ENCODE assay signal across 16 mouse cellular contexts in the genomic region with DNA sequence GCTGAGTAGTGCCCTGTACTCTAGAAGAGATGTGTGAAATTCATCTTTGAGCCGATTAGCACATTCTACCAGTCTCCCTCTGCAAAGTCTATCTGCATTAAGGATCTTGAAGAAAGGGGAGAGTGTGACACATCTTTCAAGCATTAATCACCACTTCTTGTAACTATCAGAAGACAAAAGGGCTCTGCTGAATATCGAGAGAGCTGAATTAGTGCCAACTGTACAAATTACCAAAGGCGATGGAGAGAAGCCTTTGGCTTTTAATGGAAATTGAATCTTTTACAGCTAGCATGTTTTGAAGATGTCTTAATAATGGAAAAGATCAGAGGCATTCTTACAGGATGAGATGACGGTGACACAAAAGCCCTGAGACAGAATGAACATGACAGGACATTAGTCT.
A peak's percentile ranks its signal among the peaks of the same experiment; 100 is the strongest.
DNase-seq lines count a peak whose midpoint lies in the region; ATAC-seq and TF ChIP-seq lines count a peak whose summit lies in the region.
"Had no signal": no experiment of that assay in that cellular context is flagged by ENCODE, and none has a peak within 500 bp of the region (broad histone marks: within the 10 kb centered on the region; RNA-seq: fewer than 3 reads in every experiment).

No protein-coding gene starts in this region.

- peak in 1 of 2 experiments; percentile 9 for DNase-seq in layer of hippocampus, adult 2 months (ENCODE audit: low spot score in 2 of 2)
- DNase-seq in layer of hippocampus, postnatal 14 days (ENCODE audit: low spot score in 2 of 2) = no peak
- peak; percentile 37 for DNase-seq in brain, adult 2 months (ENCODE audit: low read depth, low spot score)
- no peak for DNase-seq in urinary bladder, postnatal 10 days (ENCODE audit: low spot score)
- DNase-seq in cerebellum, adult 2 months = no peak
- DNase-seq: cerebellum, adult 11 months; gastrocnemius, postnatal 36 days; liver, embryonic 13.5 days; thymus, postnatal 36 days had no signal

- ATAC-seq in forebrain, embryonic 16.5 days = no peak
- ATAC-seq in midbrain, embryonic 16.5 days = no peak
- ATAC-seq: intestine, embryonic 15.5 days had no signal

- no peaks in the 10 kb centered on the region for H3K36me3 ChIP-seq in forebrain, embryonic 16.5 days (ENCODE audit: control insufficient read depth, insufficient read depth)
- no peaks in the 10 kb centered on the region for H3K36me3 ChIP-seq in midbrain, embryonic 16.5 days (ENCODE audit: control insufficient read depth, insufficient read depth, low read length)
- H3K36me3 ChIP-seq: heart, embryonic 12.5 days; intestine, embryonic 15.5 days; kidney, embryonic 15.5 days; limb, embryonic 12.5 days; liver, embryonic 13.5 days; lung, embryonic 15.5 days had no signal

- H3K4me2 ChIP-seq in forebrain, embryonic 16.5 days (ENCODE audit: low read length) = no peak overlapping the region
- H3K4me2 ChIP-seq in midbrain, embryonic 16.5 days (ENCODE audit: low read length) = no peak overlapping the region
- H3K4me2 ChIP-seq: heart, embryonic 12.5 days; intestine, embryonic 15.5 days; kidney, embryonic 15.5 days; limb, embryonic 12.5 days; liver, embryonic 13.5 days; lung, embryonic 15.5 days had no signal

- no peak for TF ChIP-seq POLR2A in cerebellum, adult 2 months (IDR thresholded peaks at IDR 0.05; ENCODE audit: borderline replicate concordance, insufficient read depth, low read length)

- H3K9ac ChIP-seq in forebrain, embryonic 16.5 days (replicated peaks; ENCODE audit: low read depth, low read length) = no peak overlapping the region; the same call in 1 of the 2 replicates
- no peak overlapping the region for H3K9ac ChIP-seq in midbrain, embryonic 16.5 days (ENCODE audit: low read depth, low read length)
- H3K9ac ChIP-seq: heart, embryonic 12.5 days; intestine, embryonic 15.5 days; kidney, embryonic 15.5 days; limb, embryonic 12.5 days; liver, embryonic 13.5 days; lung, embryonic 15.5 days had no signal

- WGBS in forebrain, embryonic 16.5 days = 10% methylated on average over 4 of the region's 4 CpGs
- WGBS in midbrain, embryonic 16.5 days = 32% methylated on average over 4 of the region's 4 CpGs
- WGBS in cerebellum, adult 2 months = 58% methylated on average over 4 of the region's 4 CpGs

- peak overlapping the region; percentile 73 for H3K27ac ChIP-seq in layer of hippocampus, adult 2 months
- H3K27ac ChIP-seq in forebrain, embryonic 16.5 days (ENCODE audit: low read length) = peak overlapping the region; percentile 86
- peak overlapping the region; percentile 80 for H3K27ac ChIP-seq in midbrain, embryonic 16.5 days (ENCODE audit: low read length)
- no peak overlapping the region for H3K27ac ChIP-seq in cerebellum, adult 2 months (ENCODE audit: insufficient read depth, low read length)
- H3K27ac ChIP-seq: intestine, embryonic 15.5 days; kidney, embryonic 15.5 days; limb, embryonic 12.5 days; liver, embryonic 13.5 days; lung, embryonic 15.5 days had no signal

- peaks cover 28% of the 10 kb centered on the region for H3K4me1 ChIP-seq in forebrain, embryonic 16.5 days (replicated peaks; ENCODE audit: control insufficient read depth, insufficient read depth, low read length)
- peaks cover 27% of the 10 kb centered on the region for H3K4me1 ChIP-seq in midbrain, embryonic 16.5 days (ENCODE audit: control insufficient read depth, insufficient read depth, low read length)
- H3K4me1 ChIP-seq in cerebellum, adult 2 months (ENCODE audit: control insufficient read depth, insufficient read depth, low read length) = peaks cover 3% of the 10 kb centered on the region; the same call in 1 of the 2 replicates
- H3K4me1 ChIP-seq: heart, embryonic 12.5 days; kidney, embryonic 15.5 days; limb, embryonic 12.5 days; liver, embryonic 13.5 days; lung, embryonic 15.5 days had no signal

- TF ChIP-seq CTCF in layer of hippocampus, adult 2 months (conservative IDR thresholded peaks at IDR 0.05) = no peak
- no peak for TF ChIP-seq CTCF in cerebellum, adult 2 months (IDR thresholded peaks at IDR 0.05; ENCODE audit: borderline replicate concordance, insufficient read depth, low read depth, low read length)

- H3K9me3 ChIP-seq in forebrain, embryonic 16.5 days (ENCODE audit: control insufficient read depth, low read length) = no peaks in the 10 kb centered on the region; the same call in 1 of the 2 replicates
- H3K9me3 ChIP-seq in midbrain, embryonic 16.5 days (replicated peaks; ENCODE audit: control insufficient read depth, low read length, poor library complexity, severe bottlenecking) = peaks cover 3% of the 10 kb centered on the region; the same call in 1 of the 2 replicates
- H3K9me3 ChIP-seq: intestine, embryonic 15.5 days; kidney, embryonic 15.5 days; limb, embryonic 12.5 days; liver, embryonic 13.5 days; lung, embryonic 15.5 days had no signal

- no peaks in the 10 kb centered on the region for H3K27me3 ChIP-seq in forebrain, embryonic 16.5 days (replicated peaks; ENCODE audit: control insufficient read depth, insufficient read depth, low read length)
- no peaks in the 10 kb centered on the region for H3K27me3 ChIP-seq in midbrain, embryonic 16.5 days (ENCODE audit: control insufficient read depth, insufficient read depth, low read depth, low read length)
- H3K27me3 ChIP-seq in cerebellum, adult 2 months (ENCODE audit: control insufficient read depth, insufficient read depth, low read length) = no peaks in the 10 kb centered on the region
- H3K27me3 ChIP-seq: heart, embryonic 12.5 days; intestine, embryonic 15.5 days; kidney, embryonic 15.5 days; limb, embryonic 12.5 days; liver, embryonic 13.5 days; lung, embryonic 15.5 days had no signal

- H3K4me3 ChIP-seq in layer of hippocampus, adult 2 months = no peak overlapping the region
- H3K4me3 ChIP-seq in forebrain, embryonic 16.5 days (replicated peaks; ENCODE audit: low read length) = no peak overlapping the region
- H3K4me3 ChIP-seq in midbrain, embryonic 16.5 days (ENCODE audit: low read depth, low read length) = no peak overlapping the region
- no peak overlapping the region for H3K4me3 ChIP-seq in cerebellum, adult 2 months (replicated peaks; ENCODE audit: insufficient read depth, low read depth, low read length)
- H3K4me3 ChIP-seq: heart, embryonic 12.5 days; intestine, embryonic 15.5 days; kidney, embryonic 15.5 days; limb, embryonic 12.5 days; liver, embryonic 13.5 days; lung, embryonic 15.5 days had no signal
